Mouse (Mus musculus) frontal cortex, adult 2 months (tissue): Measurements from ENCODE around the gene Zfp697. TPM values are rescaled to one million over a fixed set of nuclear protein-coding genes. Genes with fewer than 3 reads are reported as not detected.
"Not testable (repeated sequence)": the region's sequence is repeated elsewhere in the genome, so short reads cannot be mapped to it uniquely, and the experiment has no call there.

ENCODE experiments used
- DNase-seq, 2 experiments: peaks; one replicate each; pipeline ENCODE4 v3.0.0; 2022; ENCODE audit warnings: low spot score in 1 of 2; ENCODE audit errors: extremely low spot score in 1 of 2
- polyA plus RNA-seq: library from polyadenylated mRNA; depleted of rRNA; stranded (reverse); fragments of >200 nt; gene quantifications from 2 replicates; pipeline ENCODE4 v1.2.3, GENCODE M21; 2012

Zfp697 gene
- polyA plus RNA-seq, 1 experiment = 17.0 TPM

DNA sequence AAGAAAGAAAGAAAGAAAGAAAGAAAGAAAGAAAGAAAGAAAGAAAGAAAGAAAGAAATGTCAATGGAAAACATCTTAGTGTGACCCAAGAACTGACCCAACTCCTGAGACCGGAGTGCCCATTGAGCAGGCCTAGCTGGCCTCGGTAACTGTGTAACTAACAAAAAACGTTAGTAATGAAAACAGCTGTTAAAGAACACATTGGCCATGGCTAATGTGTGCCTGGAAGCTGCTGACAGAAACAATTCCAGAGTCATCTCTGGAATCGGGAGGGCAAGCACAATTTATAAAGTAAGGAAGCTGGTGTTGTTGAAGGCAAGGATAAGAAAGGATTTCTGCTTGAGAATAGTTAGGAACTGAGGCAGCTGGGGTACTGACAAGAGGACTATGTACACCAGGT lies 14.0 kb upstream of the Zfp697 start:
- DNase-seq = no peak

GRCm38 (mm10) chr3:98368776-98369175 lies 13.5 kb upstream of the Zfp697 start:
- DNase-seq = no peak

DNA sequence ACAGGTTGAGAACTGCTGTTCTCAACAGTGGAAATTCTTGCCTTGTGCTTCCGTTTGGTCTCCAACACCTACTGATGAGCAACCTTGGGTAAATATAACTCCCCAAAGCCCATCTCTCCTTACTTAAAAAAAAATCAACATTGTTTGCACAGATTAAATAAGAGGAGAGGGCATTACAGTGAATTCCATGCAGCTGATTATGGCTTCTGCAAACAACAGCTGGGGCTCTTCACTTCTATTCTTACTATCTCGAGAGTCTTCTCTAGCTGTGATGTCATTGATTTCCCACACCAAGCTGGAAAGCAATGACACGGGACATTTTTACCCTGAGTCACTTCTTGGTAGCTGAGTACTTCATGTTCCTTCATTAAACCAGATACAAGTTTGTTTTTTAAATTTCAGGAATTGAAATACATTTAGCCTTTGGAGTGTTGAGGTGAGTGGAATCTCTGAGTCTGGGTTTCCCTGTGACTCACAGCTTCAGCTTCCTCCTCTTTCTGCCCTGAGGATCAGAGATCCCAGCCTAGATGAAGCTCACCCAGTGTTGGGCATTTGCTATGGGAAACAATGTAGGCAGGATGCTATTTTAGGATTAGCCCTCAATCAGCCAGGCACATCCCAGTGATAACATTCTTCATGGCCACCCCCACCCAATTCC lies 8.1 kb upstream of the Zfp697 start:
- DNase-seq = no peak

GRCm38 (mm10) chr3:98374980-98375379 lies 7.3 kb upstream of the Zfp697 start:
- DNase-seq = no peak

DNA sequence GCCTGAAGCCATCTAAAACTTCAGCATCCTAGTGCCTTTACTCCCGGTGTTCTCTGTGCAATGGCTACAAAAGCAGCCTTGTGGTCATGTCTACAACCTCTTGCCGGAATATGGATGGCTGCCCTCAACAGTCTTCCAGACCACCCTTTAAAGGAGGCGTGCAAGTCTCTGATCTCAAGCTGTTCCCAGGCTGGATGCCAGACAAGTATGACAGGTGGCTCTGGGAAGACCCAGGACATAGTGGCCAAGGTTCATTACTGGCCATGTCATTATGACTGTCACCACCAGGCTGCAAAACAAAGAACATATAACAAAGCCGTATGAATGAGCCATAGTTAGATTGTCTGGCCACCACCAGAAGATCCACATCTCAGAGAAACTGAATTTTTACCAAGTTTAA lies 4.0 kb upstream of the Zfp697 start:
- no peak for DNase-seq

GRCm38 (mm10) chr3:98379236-98379635 lies 3.0 kb upstream of the Zfp697 start:
- DNase-seq = no peak

- DNase-seq = no peak
Observed at GRCm38 (mm10) chr3:98381677-98382245, 500 bp upstream of the Zfp697 start.

DNA sequence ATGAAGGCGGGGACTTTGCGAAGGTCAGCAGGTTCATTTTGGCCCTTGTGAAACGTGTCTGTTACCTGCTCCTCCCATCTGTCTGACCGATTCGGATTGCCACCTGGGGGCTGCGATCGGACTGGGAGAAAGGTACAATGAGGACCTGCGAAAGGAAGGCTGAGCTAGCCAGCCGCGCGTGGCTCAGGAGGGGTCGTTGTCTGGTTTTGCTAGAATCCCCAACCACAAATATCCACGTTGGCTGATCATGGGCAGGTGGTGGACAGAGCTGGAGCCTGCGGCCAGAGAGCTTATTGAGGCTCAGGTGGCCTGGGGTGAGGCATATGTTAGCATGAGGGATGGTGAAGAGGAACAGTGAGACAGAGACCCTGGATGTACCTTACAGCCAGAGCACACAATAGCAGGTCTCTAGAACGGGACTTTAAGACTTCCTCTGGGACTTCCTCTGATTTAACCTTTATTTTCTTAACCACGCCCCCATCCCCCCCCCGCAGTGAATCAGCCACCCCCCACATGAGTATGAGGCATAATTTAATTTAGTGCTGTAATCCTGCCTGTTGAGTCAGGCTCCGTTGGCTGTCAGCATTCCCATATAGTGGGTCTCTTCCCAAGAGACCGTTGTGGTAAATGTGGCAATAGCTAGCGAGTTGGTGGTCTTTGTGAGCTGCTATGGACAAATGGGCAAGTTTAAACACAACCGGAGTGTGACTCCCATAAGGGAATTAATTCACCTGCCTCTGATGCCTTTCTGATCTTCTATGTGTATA lies 946 bp downstream of the Zfp697 start:
- no peak for DNase-seq

DNA sequence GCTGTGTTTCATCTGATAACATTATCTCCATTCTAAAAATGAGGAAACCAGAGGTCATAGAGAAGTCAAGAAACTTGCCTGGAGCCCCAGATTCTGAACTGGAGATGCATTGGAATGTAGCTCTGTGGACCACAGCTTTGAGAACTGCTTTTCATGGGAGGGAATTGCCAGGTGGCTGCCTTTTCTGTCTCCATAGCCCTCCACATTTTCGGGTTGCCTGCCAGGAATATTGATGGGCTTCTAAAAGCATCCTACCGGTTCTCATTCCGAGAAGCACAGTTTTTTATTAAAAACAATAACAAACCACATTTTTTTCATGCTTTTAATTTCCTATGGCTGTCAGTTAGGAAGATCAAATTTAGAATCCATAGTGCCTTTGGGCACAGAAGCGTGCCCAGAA lies 4.8 kb downstream of the Zfp697 start:
- no peak for DNase-seq

DNA sequence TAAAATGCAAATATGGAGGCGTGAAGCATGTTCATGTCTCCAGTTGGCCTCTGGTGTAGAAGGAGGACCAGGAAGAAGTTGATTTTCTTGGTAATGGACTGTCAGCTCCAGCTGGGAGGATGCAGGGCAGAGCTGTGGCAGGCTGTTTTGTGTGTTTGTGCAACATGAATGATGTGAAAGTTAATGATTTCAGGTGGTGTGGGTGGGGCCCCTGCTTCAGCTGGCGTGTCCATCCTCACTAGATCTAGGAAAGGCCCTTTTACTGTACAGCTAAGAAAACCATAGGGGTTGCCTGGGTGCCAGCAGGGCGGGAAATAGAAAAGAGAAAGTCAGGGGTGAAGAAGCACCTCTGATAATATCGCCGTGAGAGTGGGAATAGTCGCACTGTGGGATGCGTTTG lies 5.5 kb downstream of the Zfp697 start:
- DNase-seq = no peak

- no peak for DNase-seq
Observed at GRCm38 (mm10) chr3:98389305-98389704, 7.0 kb downstream of the Zfp697 start.

GRCm38 (mm10) chr3:98404268-98404895 lies 22.1 kb downstream of the Zfp697 start:
- not testable (repeated sequence) for DNase-seq

GRCm38 (mm10) chr3:98405877-98406276 lies 23.6 kb downstream of the Zfp697 start:
- DNase-seq = not testable (repeated sequence)

GRCm38 (mm10) chr3:98406569-98407144 lies 24.4 kb downstream of the Zfp697 start:
- DNase-seq = not testable (repeated sequence)

DNA sequence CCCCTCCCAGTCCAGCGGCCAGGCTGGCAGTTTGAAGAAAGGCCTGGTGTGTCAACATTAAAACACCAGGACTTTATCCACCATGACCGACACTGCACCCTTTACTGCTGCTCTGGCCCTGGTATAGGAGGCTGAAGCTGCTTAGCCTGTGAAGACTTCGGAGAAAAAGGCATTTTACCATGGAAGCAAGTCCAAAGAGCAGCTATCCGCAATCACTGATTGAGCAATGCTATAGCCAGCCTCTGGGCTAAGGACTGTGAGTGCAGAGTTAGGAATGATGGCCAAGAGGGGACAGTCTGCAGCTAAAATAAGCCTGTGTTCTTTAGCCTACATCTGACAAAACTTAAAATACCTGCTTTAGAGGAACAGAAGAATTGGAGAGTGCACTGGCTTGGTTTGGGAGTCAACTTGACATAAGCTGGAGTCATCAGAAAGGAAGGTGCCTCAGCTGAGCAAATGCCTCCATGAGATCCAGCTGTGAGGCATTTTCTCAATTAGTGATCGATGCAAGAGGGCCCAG lies 25.1 kb downstream of the Zfp697 start:
- not testable (repeated sequence) for DNase-seq

GRCm38 (mm10) chr3:98410619-98411580 lies 28.6 kb downstream of the Zfp697 start:
- not testable (repeated sequence) for DNase-seq

GRCm38 (mm10) chr3:98413733-98414132 lies 31.5 kb downstream of the Zfp697 start:
- DNase-seq = no peak

GRCm38 (mm10) chr3:98414296-98414695 lies 32.0 kb downstream of the Zfp697 start:
- no peak for DNase-seq

DNA sequence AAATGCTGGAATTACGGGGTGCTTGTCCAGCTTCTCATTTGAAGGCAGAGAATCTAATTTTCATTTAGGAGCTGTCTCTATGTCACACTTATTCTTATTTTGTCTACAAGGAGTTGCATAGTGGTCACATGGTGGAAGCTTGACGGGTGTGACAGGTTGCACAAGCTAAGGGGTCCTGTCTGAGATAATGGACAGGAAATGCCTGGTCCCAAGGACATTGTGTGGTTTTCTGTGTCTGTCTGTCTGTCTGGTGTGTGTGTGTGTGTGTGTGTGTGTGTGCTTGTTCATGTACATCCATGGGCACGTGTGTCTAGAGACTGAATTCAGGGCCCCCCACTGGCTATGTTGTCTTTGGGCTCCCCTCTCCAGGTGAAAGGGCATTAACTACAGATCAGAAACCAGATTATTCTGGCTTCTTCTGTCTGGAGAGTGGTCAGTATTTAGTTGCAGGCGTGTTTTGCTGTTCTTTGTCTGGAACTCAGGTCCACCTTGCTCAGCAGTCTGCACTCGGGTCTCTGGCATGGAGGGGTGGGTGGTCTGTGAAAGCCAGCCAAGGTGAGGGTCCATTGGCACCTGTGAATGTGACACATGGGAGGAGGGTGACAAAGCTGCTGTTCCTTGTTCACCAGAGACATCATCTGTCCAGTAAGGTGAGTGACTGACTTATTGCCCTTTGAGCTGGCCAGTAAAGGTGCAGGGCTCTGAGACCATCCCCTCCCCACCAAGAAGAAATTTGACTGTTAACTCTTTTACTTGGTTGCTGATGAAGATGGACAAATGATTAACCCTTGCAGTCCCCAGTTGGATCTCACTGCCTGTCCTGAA lies 34.4 kb downstream of the Zfp697 start:
- no peak for DNase-seq
